Mouse (Mus musculus) embryonic facial prominence, embryonic 12.5 days (tissue): ENCODE measurements around the gene Gm37240. TPM values are rescaled to one million over a fixed set of nuclear protein-coding genes. Genes with fewer than 3 reads are reported as not detected.

Experiments used
- ATAC-seq: fragments of 200-750 bp; cut with Nextera tagmentation; 2 replicates; pipeline ENCODE4 v1.8.0; 2017; ENCODE audit not compliant: insufficient number of reproducible peaks, insufficient read depth, low FRiP score, low TSS enrichment
- H3K27ac ChIP-seq: fragments of 300-500 bp; sonication (generic); 2 replicates; pipeline ENCODE4 v1.5.1; 2016; ENCODE audit warnings: mild to moderate bottlenecking
- H3K27me3 ChIP-seq: fragments of 300-500 bp; sonication (generic); 2 replicates; pipeline ENCODE4 v1.6.1; 2016; ENCODE audit warnings: mild to moderate bottlenecking, moderate library complexity
- H3K36me3 ChIP-seq: fragments of 300-500 bp; sonication (generic); 2 replicates; pipeline ENCODE4 v1.6.1; 2016; ENCODE audit warnings: mild to moderate bottlenecking
- H3K4me1 ChIP-seq: fragments of 300-500 bp; sonication (generic); 2 replicates; pipeline ENCODE4 v1.6.1; 2016
- H3K4me2 ChIP-seq: fragments of 300-500 bp; sonication (generic); replicated peaks from 2 replicates; pipeline ENCODE4 v1.6.1; 2016; ENCODE audit warnings: mild to moderate bottlenecking, moderate library complexity
- H3K4me3 ChIP-seq: fragments of 300-500 bp; sonication (generic); 2 replicates; pipeline ENCODE4 v1.5.1; 2016; ENCODE audit warnings: mild to moderate bottlenecking
- H3K9ac ChIP-seq: fragments of 300-500 bp; sonication (generic); 2 replicates; pipeline ENCODE4 v1.6.1; 2016; ENCODE audit warnings: mild to moderate bottlenecking, moderate library complexity
- H3K9me3 ChIP-seq: fragments of 300-500 bp; sonication (generic); 2 replicates; pipeline ENCODE4 v1.6.1; 2016; ENCODE audit warnings: mild to moderate bottlenecking, moderate library complexity
- WGBS: fragments of 180-500 bp; shearing (Covaris S2); methylation state at CpG from one replicate; pipeline ENCODE4 v1.1.7; 2016; 5-methylcytosine and 5-hydroxymethylcytosine counted together
- polyA plus RNA-seq: library from polyadenylated mRNA; unstranded; fragments of >200 nt; fragmentation: Nextera tagmentation; extraction: Ambion mirVana; gene quantifications from 2 replicates; pipeline ENCODE4 v1.2.1, GENCODE M21; 2016

The Gm37240 gene
- polyA plus RNA-seq, 1 experiment from 2014 or later: 4.0 TPM

GRCm38 (mm10) chr3:85496146-85496545 is 391.2 kb downstream of the Gm37240 start:
- Histone ChIP-seq H3K27ac (no peak overlapping the region), H3K4me2 (no peak overlapping the region), H3K9me3 (no peaks in the 10 kb centered on the region), H3K27me3 (no peaks in the 10 kb centered on the region), H3K4me1 (no peaks in the 10 kb centered on the region), H3K9ac (no peak overlapping the region), H3K4me3 (no peak overlapping the region), H3K36me3 (no peaks in the 10 kb centered on the region)
- 80% methylated on average over 4 of the region's 4 CpGs for WGBS
- ATAC-seq: no peak

- Histone ChIP-seq H3K27me3 (no peaks in the 10 kb centered on the region), H3K36me3 (no peaks in the 10 kb centered on the region), H3K4me1 (no peaks in the 10 kb centered on the region), H3K4me2 (no peak overlapping the region), H3K9me3 (no peaks in the 10 kb centered on the region), H3K27ac (no peak overlapping the region), H3K4me3 (no peak overlapping the region), H3K9ac (no peak overlapping the region)
- 85% methylated on average over 8 of the region's 8 CpGs for WGBS
- no peak for ATAC-seq
Observed at GRCm38 (mm10) chr3:85493796-85494195, 393.5 kb downstream of the Gm37240 start.

- Histone ChIP-seq H3K9me3 (no peaks in the 10 kb centered on the region), H3K4me2 (no peak overlapping the region), H3K4me1 (no peaks in the 10 kb centered on the region), H3K27ac (no peak overlapping the region), H3K9ac (no peak overlapping the region), H3K27me3 (no peaks in the 10 kb centered on the region), H3K36me3 (no peaks in the 10 kb centered on the region), H3K4me3 (no peak overlapping the region)
- WGBS: 78% methylated on average over 3 of the region's 3 CpGs
- no peak for ATAC-seq
Observed at GRCm38 (mm10) chr3:85490204-85490603, 397.1 kb downstream of the Gm37240 start.

DNA sequence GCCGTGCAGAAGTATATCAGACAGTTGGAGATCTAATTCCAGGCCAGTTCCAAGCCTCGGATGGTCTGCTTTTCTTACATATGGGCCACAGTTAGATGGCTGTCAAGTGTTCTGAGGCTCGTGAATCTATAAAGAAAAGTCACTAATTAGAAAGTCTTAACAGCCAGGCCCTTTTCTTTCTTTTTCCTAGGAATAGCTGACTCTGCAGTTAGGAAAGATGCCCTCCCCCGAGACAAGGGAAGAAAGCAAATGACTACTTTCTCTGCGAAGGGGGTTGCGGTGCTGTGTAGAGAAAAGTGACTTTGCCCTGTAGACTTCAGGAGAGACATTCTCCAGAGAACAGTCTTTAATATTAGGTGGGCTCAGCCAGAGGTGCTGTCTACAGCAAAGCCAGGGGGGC is 399.9 kb downstream of the Gm37240 start:
- no peak overlapping the region for H3K9ac ChIP-seq
- no peaks in the 10 kb centered on the region for H3K9me3 ChIP-seq
- H3K27ac ChIP-seq: no peak overlapping the region
- no peaks in the 10 kb centered on the region for H3K27me3 ChIP-seq
- no peak for ATAC-seq
- no peak overlapping the region for H3K4me3 ChIP-seq
- 79% methylated on average over 6 of the region's 6 CpGs for WGBS
- H3K4me2 ChIP-seq: no peak overlapping the region
- no peaks in the 10 kb centered on the region for H3K36me3 ChIP-seq
- no peaks in the 10 kb centered on the region for H3K4me1 ChIP-seq

GRCm38 (mm10) chr3:85485536-85486190 is 401.7 kb downstream of the Gm37240 start:
- Histone ChIP-seq H3K27ac (no peak overlapping the region), H3K4me1 (no peaks in the 10 kb centered on the region), H3K27me3 (no peaks in the 10 kb centered on the region), H3K9ac (no peak overlapping the region), H3K4me3 (no peak overlapping the region), H3K4me2 (no peak overlapping the region), H3K9me3 (no peaks in the 10 kb centered on the region), H3K36me3 (no peaks in the 10 kb centered on the region)
- no peak for ATAC-seq
- WGBS: 52% methylated on average over 3 of the region's 3 CpGs

DNA sequence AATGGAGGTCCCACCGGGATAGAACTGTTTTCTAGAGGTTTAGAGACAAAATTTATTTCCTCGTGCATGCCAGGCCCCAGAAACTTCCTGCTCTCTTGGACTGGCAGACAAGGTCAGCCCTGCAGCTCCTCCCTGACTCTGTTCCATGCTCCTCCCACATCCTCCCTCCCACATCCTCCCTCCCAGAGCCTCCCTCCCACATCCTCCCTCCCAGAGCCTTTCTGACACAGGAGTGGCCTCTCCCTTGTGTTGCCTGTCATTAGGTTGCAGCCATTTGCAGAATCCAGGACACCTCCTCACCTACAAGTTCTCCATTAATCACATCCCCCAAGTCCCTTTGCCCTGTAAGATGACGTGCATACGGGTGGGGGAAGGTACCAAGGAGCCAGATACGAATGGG is 404.7 kb downstream of the Gm37240 start:
- Histone ChIP-seq H3K4me1 (no peaks in the 10 kb centered on the region), H3K9ac (no peak overlapping the region), H3K4me3 (no peak overlapping the region), H3K36me3 (no peaks in the 10 kb centered on the region), H3K4me2 (no peak overlapping the region), H3K27me3 (no peaks in the 10 kb centered on the region), H3K9me3 (no peaks in the 10 kb centered on the region), H3K27ac (no peak overlapping the region)
- WGBS: 58% methylated on average over 5 of the region's 5 CpGs
- ATAC-seq: no peak

GRCm38 (mm10) chr3:85480638-85481037 is 406.7 kb downstream of the Gm37240 start:
- Histone ChIP-seq H3K4me3 (no peak overlapping the region), H3K9me3 (no peaks in the 10 kb centered on the region), H3K4me1 (no peaks in the 10 kb centered on the region), H3K9ac (no peak overlapping the region), H3K27me3 (no peaks in the 10 kb centered on the region), H3K36me3 (no peaks in the 10 kb centered on the region), H3K4me2 (no peak overlapping the region), H3K27ac (no peak overlapping the region)
- WGBS: 98% methylated on average over 1 of the region's 1 CpGs
- ATAC-seq: no peak

DNA sequence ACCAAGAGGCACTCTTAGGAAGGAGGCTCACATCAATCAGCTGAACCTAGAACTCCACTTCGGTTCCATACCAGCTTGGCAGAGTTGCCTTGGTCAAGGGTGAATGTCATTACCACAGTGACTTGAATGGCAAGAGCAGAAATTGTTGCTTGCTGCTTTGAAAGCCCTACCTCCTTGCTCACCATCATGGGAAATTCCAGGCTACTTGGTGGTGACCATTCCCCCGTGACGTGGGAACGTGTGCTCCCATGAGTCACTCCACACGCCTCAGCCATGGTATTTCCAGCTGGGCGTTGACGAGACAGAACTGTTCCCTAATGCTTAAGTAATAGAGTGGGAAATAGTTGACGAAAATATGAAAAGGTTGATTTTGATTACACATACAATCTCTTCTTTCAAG is 408.6 kb downstream of the Gm37240 start:
- Histone ChIP-seq H3K4me3 (no peak overlapping the region), H3K4me1 (no peaks in the 10 kb centered on the region), H3K9me3 (no peaks in the 10 kb centered on the region), H3K27ac (no peak overlapping the region), H3K27me3 (no peaks in the 10 kb centered on the region), H3K4me2 (no peak overlapping the region), H3K36me3 (no peaks in the 10 kb centered on the region), H3K9ac (no peak overlapping the region)
- 90% methylated on average over 8 of the region's 8 CpGs for WGBS
- no peak for ATAC-seq

DNA sequence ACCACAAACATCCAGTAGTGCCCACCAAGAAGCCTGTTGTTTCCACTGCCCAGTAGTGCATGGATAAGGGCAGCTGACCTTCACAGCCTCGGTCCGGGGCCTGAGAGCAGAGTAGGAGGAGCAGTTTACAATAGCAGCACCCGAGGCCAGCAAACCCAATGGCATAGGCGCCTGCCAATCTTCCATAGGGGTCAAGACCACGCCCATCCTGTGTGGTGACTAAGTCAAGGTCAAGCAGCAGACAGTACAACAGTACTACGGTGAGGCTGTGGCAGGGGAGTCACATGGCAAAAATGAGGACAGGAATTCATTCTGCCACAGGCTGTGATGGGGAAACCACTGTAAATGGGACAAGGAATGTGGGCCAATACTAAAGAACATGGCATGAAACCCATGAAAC is 417.6 kb downstream of the Gm37240 start:
- Histone ChIP-seq H3K9me3 (no peaks in the 10 kb centered on the region), H3K4me2 (no peak overlapping the region), H3K4me1 (no peaks in the 10 kb centered on the region), H3K4me3 (no peak overlapping the region), H3K27ac (no peak overlapping the region), H3K36me3 (no peaks in the 10 kb centered on the region), H3K27me3 (no peaks in the 10 kb centered on the region), H3K9ac (no peak overlapping the region)
- 81% methylated on average over 6 of the region's 6 CpGs for WGBS
- ATAC-seq: no peak

DNA sequence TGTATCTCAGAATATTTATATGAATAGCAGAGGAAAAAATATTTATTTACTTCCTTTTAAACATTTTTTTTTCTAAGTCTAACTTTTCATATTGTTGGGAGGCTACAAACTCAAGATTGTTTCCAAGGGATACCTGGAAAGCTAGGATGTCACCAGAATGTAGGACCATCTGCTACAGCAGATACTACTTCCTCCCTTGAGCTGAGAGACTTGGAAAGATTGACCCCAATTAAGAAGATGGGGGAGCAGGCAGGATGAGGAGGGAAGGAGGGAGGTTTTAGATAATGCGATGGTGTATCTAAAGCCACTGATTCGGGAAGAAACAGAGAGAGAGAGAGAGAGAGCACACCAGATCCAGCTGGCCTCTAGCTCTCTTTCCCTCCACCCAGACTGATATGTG is 418.3 kb downstream of the Gm37240 start:
- WGBS: 63% methylated on average over 2 of the region's 2 CpGs

DNA sequence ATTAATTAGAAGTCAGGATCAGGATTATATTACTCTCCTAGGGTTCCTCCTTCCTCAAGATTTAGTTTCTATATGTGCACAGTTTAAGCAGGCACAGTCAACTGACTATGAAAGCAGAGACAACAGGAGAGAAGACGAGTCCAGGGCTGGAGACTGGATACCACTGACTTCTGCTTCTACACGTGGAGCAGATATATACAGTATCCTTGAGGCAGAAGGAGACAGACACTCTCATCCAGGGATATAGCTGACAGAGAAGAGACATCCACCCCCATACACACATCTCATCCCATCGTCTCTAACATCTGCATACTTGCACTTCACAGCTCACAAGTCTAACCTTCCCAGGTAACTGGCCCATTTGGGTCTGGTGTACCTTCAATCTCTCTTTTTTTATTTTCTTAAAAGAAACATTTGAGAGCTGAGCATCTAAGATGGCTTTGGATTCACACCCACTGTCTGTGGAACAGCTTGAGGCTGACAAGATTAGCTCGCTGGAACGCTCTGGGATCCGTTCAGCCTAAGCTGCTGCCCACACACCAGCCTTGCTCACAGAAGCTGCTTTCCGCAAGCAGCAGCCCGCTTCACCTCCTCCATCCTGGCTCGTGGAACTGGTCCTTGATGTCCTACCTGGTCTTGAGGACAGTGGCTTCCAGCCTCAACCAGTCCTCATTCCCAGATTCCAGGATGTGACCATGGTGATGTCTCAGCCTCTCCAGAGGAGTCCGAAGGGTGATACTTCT is 421.9 kb downstream of the Gm37240 start:
- Histone ChIP-seq H3K4me3 (no peak overlapping the region), H3K36me3 (no peaks in the 10 kb centered on the region), H3K4me1 (no peaks in the 10 kb centered on the region), H3K9me3 (no peaks in the 10 kb centered on the region), H3K9ac (no peak overlapping the region), H3K4me2 (no peak overlapping the region), H3K27ac (no peak overlapping the region), H3K27me3 (no peaks in the 10 kb centered on the region)
- ATAC-seq: no peak
- 83% methylated on average over 10 of the region's 10 CpGs for WGBS

More for the DNA sequence above, 418.3 kb downstream of the Gm37240 start:
- Histone ChIP-seq H3K27ac (no peak overlapping the region), H3K9me3 (no peaks in the 10 kb centered on the region), H3K9ac (no peak overlapping the region), H3K4me1 (no peaks in the 10 kb centered on the region), H3K4me2 (no peak overlapping the region), H3K27me3 (no peaks in the 10 kb centered on the region), H3K4me3 (no peak overlapping the region), H3K36me3 (no peaks in the 10 kb centered on the region)
- no peak for ATAC-seq

GRCm38 (mm10) chr3:85460021-85460420 is 427.3 kb downstream of the Gm37240 start:
- Histone ChIP-seq H3K4me2 (no peak overlapping the region), H3K9ac (no peak overlapping the region), H3K4me1 (no peaks in the 10 kb centered on the region), H3K4me3 (no peak overlapping the region), H3K36me3 (no peaks in the 10 kb centered on the region), H3K9me3 (no peaks in the 10 kb centered on the region), H3K27ac (no peak overlapping the region), H3K27me3 (no peaks in the 10 kb centered on the region)
- WGBS: 93% methylated on average over 6 of the region's 6 CpGs
- no peak for ATAC-seq
